Mouse (Mus musculus) limb, embryonic 10.5 days (tissue): Measurements from ENCODE around the gene 4933428G20Rik. TPM values are rescaled to one million over a fixed set of nuclear protein-coding genes. Genes with fewer than 3 reads are reported as not detected.

Experiments
- DNase-seq: peaks from one replicate; pipeline ENCODE4 v3.0.0-alpha.2; 2017; ENCODE audit warnings: low spot score
- H3K27ac ChIP-seq: fragments of 300-500 bp; sonication (generic); 2 replicates; pipeline ENCODE4 v1.5.1; 2016; ENCODE audit warnings: mild to moderate bottlenecking
- H3K27me3 ChIP-seq: fragments of 300-500 bp; sonication (generic); 2 replicates; pipeline ENCODE4 v1.6.1; 2016; ENCODE audit warnings: low read depth, mild to moderate bottlenecking; ENCODE audit not compliant: poor library complexity, severe bottlenecking
- H3K36me3 ChIP-seq: fragments of 300-500 bp; sonication (generic); 2 replicates; pipeline ENCODE4 v1.6.1; 2016; ENCODE audit warnings: mild to moderate bottlenecking, moderate library complexity
- H3K4me1 ChIP-seq: fragments of 300-500 bp; sonication (generic); 2 replicates; pipeline ENCODE4 v1.6.1; 2016
- H3K4me3 ChIP-seq: fragments of 300-500 bp; sonication (generic); 2 replicates; pipeline ENCODE4 v1.5.1; 2016; ENCODE audit warnings: mild to moderate bottlenecking, moderate library complexity
- H3K9me3 ChIP-seq: fragments of 300-500 bp; sonication (generic); replicated peaks from 2 replicates; pipeline ENCODE4 v1.6.1; 2016; ENCODE audit warnings: mild to moderate bottlenecking
- WGBS: fragments of 180-500 bp; shearing (Covaris S2); methylation state at CpG from one replicate; pipeline ENCODE4 v1.1.7; 2016; 5-methylcytosine and 5-hydroxymethylcytosine counted together
- polyA plus RNA-seq: library from polyadenylated mRNA; unstranded; fragments of >200 nt; fragmentation: Nextera tagmentation; extraction: Ambion mirVana; gene quantifications from 2 replicates; pipeline ENCODE4 v1.2.1, GENCODE M21; 2016

The 4933428G20Rik gene
- polyA plus RNA-seq, 1 experiment from 2014 or later = 0.54 TPM

DNA sequence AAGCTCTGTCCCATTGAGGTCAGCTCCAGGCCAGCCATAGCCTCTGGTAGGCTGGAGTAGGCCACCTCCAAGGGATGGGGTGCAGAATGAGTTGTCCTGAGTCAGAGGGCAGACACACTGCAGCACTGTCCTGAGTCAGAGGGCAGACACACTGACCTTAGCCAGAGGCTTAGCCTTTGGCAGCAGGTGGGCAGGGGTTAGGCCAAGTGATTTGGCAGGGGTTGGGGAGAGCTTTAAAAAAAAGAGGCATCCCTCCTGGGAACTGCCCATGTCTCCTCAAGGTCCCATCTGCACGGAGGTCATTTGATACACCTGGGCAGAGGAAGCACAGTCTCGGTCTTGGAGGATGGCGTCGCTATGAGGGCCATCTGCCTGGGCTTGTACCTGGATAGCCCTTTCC, 36.1 kb downstream of the 4933428G20Rik start:
- 85% methylated on average over 4 of the region's 4 CpGs for WGBS
- H3K9me3 ChIP-seq = no peaks in the 10 kb centered on the region
- no peak overlapping the region for H3K4me3 ChIP-seq
- H3K27me3 ChIP-seq = peaks cover 31% of the 10 kb centered on the region
- H3K36me3 ChIP-seq = peaks cover 90% of the 10 kb centered on the region
- H3K27ac ChIP-seq = no peak overlapping the region
- peaks cover 9% of the 10 kb centered on the region; the same call in 1 of the 2 replicates for H3K4me1 ChIP-seq
- no peak for DNase-seq

DNA sequence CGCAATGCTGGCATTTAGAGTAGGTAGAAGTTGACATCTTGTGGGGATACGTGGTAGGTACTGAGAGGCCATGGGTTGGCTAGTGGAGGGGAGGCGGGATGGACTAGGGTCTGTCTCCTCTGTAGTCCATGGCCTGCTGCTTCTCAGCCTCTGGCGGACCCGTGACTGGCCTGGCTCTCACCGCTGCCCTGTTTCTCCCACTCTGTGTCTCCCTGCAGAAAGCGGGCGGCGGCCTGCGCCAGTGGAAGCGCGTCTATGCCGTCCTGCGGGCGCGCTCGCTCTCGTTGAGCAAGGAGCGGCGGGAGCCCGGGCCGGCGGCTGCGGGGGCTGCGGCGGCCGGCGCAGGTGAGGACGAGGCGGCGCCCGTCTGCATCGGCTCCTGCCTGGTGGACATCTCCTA, 37.0 kb downstream of the 4933428G20Rik start:
- 39% methylated on average over 33 of the region's 33 CpGs for WGBS
- no peak for DNase-seq
- Histone ChIP-seq H3K36me3 (peaks cover 93% of the 10 kb centered on the region), H3K4me3 (no peak overlapping the region), H3K27ac (peak overlapping the region; percentile 6; the same call in 1 of the 2 replicates), H3K4me1 (peaks cover 9% of the 10 kb centered on the region; the same call in 1 of the 2 replicates), H3K9me3 (no peaks in the 10 kb centered on the region), H3K27me3 (peaks cover 31% of the 10 kb centered on the region)

DNA sequence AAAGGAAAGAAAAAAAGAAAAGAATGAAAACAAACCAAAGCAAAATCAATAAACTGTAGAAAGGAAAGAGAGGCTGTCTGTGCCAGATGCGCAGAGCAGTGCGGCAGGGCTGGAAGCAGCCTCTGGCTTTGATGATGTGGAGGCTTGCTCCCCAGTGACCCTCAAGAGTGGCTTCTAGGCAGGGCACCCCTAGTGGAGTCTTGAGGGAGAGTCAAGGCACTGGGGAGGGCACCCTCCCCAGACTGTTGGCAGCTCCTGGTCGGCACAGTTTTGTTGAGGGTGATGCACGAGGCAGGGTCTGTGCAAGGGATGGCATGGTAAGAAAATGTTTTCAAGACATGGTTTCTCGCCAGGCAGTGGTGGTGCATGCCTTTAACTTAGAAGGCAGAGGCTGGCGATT, 37.6 kb downstream of the 4933428G20Rik start:
- WGBS = 92% methylated on average over 6 of the region's 6 CpGs
- no peak for DNase-seq
- Histone ChIP-seq H3K4me1 (peaks cover 9% of the 10 kb centered on the region; the same call in 1 of the 2 replicates), H3K9me3 (no peaks in the 10 kb centered on the region), H3K36me3 (peaks cover 97% of the 10 kb centered on the region), H3K4me3 (no peak overlapping the region), H3K27ac (no peak overlapping the region), H3K27me3 (peaks cover 31% of the 10 kb centered on the region)

DNA sequence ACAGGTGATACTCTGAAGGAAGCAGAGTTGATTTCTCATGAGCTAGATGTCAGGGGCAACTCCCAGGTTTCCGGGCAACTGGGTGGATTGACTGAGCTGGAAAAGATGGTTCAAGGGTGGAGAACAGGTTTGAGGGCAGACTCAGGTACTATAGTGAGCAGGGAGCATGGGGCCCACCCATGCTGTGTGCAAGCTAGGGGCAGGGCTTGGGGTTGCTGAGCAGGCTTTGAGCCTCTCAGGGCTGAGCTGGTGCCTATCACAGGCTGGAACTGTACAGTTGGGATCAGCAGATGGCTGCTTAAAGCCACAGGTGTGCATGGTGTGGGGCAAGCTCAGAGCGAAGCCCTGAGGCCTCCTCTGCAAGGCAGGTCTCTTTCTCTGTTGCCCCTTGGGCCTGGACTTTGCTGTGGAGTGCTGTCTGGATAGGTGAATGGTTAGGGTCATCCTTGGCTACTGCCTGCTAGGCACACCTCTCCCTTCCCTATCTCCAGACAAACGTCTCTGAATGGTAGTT, 38.8 kb downstream of the 4933428G20Rik start:
- H3K4me3 ChIP-seq = no peak overlapping the region
- no peaks in the 10 kb centered on the region for H3K9me3 ChIP-seq
- H3K27me3 ChIP-seq = peaks cover 31% of the 10 kb centered on the region
- no peak for DNase-seq
- H3K4me1 ChIP-seq = peaks cover 6% of the 10 kb centered on the region; the same call in 1 of the 2 replicates
- no peak overlapping the region for H3K27ac ChIP-seq
- 96% methylated on average over 3 of the region's 3 CpGs for WGBS
- peaks cover 96% of the 10 kb centered on the region for H3K36me3 ChIP-seq

DNA sequence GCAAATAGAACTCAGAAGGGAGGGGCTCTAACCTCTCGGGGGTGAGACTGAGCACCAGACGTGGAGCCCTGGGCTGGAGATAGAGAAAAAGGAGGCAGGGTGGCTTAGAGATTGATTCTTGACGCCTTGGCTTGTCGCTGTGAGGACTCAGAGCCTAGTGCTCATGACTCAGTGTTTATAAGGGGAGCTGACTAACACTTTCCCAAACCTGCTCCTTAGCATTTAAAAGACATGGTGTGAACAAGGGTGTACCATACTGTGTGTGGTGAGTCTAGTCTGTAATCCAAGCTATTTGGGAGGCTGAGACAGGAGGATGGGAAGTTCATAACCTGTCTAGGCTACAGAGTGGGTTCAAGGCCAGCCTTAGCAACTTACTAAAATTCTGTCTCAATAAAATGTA, 43.0 kb downstream of the 4933428G20Rik start:
- DNase-seq = no peak
- Histone ChIP-seq H3K27me3 (peaks cover under 1% of the 10 kb centered on the region; the same call in 1 of the 2 replicates), H3K36me3 (peaks cover 95% of the 10 kb centered on the region), H3K4me1 (peaks cover 6% of the 10 kb centered on the region; the same call in 1 of the 2 replicates), H3K27ac (no peak overlapping the region), H3K4me3 (no peak overlapping the region), H3K9me3 (no peaks in the 10 kb centered on the region)
- WGBS = 78% methylated on average over 4 of the region's 4 CpGs

DNA sequence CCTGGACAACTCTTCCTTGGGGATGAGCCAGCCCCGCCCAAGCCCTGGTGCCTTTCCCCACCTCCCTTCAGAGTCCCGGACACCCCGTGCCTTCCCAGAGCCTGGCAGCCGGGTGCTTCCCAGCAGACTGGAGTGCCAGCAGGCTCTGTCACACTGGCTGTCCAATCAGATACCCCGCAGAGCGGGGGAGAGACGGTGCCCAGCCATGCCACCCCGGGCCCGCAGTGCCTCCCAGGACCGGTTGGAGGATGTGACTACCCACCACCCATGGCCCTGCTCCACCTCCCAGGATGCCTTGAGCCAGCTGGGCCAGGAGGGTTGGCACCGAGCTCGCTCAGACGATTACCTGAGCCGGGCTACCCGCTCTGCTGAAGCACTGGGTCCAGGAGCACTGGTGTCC, 48.5 kb downstream of the 4933428G20Rik start:
- Histone ChIP-seq H3K27me3 (no peaks in the 10 kb centered on the region), H3K4me3 (no peak overlapping the region), H3K27ac (peak overlapping the region; percentile 76)

DNA sequence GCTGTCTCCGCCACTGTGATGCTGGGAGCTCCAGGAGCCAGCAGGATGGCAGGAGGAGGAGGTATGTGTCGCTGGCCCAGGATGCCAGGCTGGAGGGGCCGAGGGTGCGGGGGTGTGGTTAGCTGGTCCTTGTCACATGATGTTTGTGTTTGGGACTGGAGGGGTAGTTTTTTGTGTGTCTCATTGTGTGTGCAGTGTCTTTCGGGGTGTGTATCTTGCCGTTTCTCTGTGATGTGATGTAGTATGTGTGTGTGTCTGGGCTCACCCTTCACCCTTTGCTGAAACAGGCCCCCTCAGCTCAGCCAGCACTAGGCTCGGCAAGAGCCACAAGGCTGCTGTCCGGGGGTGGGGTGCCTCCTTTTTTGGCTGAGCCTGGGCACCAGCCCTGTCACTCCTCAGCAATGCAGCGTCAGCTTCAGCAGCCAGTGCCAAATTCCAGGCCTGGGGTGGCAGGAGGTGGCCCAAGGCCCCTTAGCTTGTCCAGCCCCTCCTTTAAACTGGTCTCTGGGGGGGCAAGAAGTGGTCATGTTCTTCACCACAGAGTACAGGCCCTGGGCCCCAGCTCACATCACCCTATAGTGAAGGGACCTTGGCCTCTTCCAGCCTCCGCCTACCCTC, 49.7 kb downstream of the 4933428G20Rik start:
- H3K27me3 ChIP-seq = no peaks in the 10 kb centered on the region
- no peaks in the 10 kb centered on the region for H3K9me3 ChIP-seq
- no peak for DNase-seq
- 29% methylated on average over 10 of the region's 10 CpGs for WGBS
- H3K4me1 ChIP-seq = peaks cover 42% of the 10 kb centered on the region
- peak overlapping the region; percentile 51 for H3K4me3 ChIP-seq
- peaks cover 90% of the 10 kb centered on the region for H3K36me3 ChIP-seq
- peak overlapping the region; percentile 76 for H3K27ac ChIP-seq

More for the DNA sequence above, 48.5 kb downstream of the 4933428G20Rik start:
- 93% methylated on average over 15 of the region's 15 CpGs for WGBS
- Histone ChIP-seq H3K9me3 (no peaks in the 10 kb centered on the region), H3K4me1 (peaks cover 35% of the 10 kb centered on the region), H3K36me3 (peaks cover 90% of the 10 kb centered on the region)
- DNase-seq = no peak

DNA sequence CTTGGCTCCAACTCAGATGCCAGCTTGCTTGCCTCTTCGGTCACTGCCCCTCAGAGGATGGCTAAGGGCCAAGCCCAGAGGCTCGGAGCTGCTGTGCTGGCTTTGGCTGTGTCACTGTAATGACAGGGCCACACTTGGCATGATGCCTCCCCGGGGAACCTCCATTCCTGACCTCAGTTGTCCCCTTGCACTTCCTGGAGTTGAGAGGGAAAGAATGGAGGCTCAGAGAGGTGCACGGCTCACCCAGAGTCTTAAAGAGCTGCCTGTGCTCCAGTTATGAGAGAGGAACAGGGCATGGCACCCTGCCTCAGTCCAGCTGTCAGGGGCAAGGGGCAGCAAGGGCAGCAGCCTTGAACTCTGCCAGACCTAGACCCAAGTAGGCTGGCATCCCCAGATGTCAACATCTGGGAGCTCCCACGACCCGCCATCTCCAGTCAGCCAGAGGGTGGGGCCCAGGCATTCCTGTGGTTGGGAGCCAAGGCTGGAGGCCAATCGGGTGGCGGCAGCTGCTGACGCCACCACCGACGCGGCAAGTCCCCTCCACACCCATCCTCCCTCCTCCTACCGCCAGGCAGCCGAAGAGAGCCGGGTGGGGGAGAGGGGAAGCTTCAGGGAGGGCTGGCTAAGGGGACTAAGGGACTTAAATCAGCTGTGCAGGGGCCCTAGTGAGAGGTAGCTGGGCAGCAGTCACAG, 50.4 kb downstream of the 4933428G20Rik start:
- Histone ChIP-seq H3K4me1 (peaks cover 42% of the 10 kb centered on the region), H3K9me3 (no peaks in the 10 kb centered on the region), H3K36me3 (peaks cover 92% of the 10 kb centered on the region), H3K4me3 (peak overlapping the region; percentile 51), H3K27me3 (no peaks in the 10 kb centered on the region), H3K27ac (peak overlapping the region; percentile 76)
- DNase-seq = peak; percentile 81
- WGBS = 19% methylated on average over 15 of the region's 15 CpGs

DNA sequence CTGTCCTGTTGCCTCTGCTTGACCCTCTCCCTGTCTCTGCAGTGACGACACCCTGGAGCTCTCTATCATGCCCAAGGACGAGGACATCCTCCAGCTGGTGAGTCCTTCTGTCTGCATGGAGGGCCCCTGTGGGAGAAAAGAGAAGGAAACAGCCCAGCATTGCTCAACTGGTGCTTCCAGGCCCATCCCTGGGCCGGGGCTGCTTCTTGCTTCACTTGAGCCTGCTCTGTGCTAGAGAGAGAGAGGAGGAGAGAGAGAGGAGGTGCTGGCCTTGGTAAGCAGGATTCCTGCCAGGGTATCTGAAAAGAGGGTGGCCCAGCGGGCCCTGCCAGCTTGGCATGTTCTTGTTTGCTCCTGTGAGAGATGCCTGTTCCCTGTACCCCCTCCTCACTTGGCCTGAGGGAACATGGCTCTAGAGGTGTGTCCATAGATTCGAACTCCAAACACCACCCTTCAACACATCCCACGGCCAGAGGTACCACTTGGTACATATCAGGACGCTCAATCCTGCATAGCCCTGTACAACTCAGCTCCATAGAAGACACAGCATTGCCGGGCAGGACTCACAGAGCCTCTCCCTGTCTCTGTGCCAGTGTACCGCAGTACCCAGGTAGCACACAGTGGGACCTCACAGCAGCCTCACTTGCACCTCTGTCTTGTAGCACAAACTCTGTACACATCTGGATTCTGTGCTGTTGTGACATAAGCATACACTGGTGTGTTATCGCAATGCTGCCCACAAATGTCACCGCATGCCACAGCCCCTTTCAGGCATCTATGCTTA, 51.3 kb downstream of the 4933428G20Rik start:
- Histone ChIP-seq H3K4me1 (peaks cover 37% of the 10 kb centered on the region), H3K27ac (0 out of 2 replicates have a peak overlapping the region, but pooled peaks have one; percentile 21), H3K36me3 (peaks cover 91% of the 10 kb centered on the region), H3K4me3 (no peak overlapping the region), H3K27me3 (no peaks in the 10 kb centered on the region), H3K9me3 (no peaks in the 10 kb centered on the region)
- DNase-seq = no peak
- 90% methylated on average over 11 of the region's 11 CpGs for WGBS

DNA sequence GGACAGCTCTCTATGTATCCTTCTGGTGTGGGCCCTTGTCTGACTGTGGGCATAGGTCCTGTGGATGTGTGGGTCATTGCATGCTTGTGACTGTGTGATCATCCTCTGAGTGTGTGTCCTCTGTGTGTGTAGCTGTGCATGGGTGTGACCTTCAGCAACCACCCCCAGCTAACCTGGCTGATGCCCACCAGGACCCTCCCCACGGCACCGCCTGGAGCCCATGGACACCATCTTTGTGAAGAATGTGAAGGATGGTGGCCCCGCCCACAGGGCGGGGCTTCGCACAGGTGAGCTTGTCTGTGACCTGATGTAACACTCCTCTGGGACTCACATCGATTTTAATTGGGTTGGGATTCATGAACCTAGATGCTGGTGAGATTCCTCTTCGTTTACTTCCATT, 52.2 kb downstream of the 4933428G20Rik start:
- H3K9me3 ChIP-seq = no peaks in the 10 kb centered on the region
- peaks cover 40% of the 10 kb centered on the region for H3K4me1 ChIP-seq
- no peaks in the 10 kb centered on the region for H3K27me3 ChIP-seq
- no peak for DNase-seq
- no peak overlapping the region for H3K27ac ChIP-seq
- H3K36me3 ChIP-seq = peaks cover 82% of the 10 kb centered on the region
- 85% methylated on average over 7 of the region's 7 CpGs for WGBS
- H3K4me3 ChIP-seq = no peak overlapping the region

DNA sequence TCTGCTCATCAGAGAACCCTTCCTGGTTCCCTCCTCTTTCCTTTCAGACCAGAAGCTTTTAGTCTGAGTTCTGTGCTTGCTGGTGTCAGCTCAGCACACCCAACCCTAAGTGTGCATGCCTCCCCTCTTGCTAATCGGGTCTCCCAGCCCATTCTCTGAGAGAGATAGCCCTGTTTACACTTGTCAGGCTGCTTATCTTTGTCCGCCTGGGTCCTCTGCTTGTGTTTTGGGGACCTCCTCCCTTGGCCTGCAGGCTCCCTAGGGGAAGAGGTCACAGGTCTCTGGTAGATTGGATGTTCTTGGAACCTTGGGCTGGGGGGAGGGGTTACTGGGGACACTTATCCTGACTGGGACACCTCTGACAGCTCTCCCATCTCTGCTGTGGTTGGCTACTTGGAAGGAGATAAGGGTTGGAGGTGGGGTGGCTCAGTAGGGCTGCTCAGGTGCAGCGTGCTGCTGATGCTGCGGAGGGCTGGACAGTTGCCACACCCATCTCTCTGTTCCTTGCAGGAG, 54.1 kb downstream of the 4933428G20Rik start:
- no peaks in the 10 kb centered on the region for H3K9me3 ChIP-seq
- peaks cover 63% of the 10 kb centered on the region for H3K36me3 ChIP-seq
- H3K4me3 ChIP-seq = no peak overlapping the region
- H3K27me3 ChIP-seq = peaks cover 8% of the 10 kb centered on the region
- H3K27ac ChIP-seq = 0 out of 2 replicates have a peak overlapping the region, but pooled peaks have one; percentile 47
- peaks cover 47% of the 10 kb centered on the region for H3K4me1 ChIP-seq
- no peak for DNase-seq
- 70% methylated on average over 4 of the region's 4 CpGs for WGBS

DNA sequence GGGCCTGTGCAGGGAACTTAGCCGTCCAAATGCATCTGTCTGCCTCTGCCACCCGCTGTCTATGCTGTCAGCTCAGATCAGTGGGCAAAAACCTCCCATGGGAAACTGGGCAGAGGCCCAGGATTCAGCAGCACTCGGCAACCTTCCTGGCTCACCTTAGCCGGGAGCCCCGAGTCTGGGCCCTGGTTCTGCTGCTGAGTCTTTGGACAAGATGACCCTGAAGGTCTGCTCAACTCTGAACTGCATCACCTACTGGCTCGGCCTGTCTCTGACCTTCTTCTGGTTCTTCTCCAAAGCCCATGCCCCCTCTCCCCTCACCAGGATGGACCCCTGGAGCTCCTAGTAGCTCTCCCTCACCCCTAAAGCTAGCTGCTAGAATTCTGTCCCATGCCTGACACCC, 54.5 kb downstream of the 4933428G20Rik start:
- DNase-seq = no peak
- WGBS = 84% methylated on average over 6 of the region's 6 CpGs

More for the DNA sequence above, 54.5 kb downstream of the 4933428G20Rik start:
- Histone ChIP-seq H3K36me3 (peaks cover 59% of the 10 kb centered on the region), H3K27ac (peak overlapping the region; percentile 47; the same call in 1 of the 2 replicates), H3K4me1 (peaks cover 47% of the 10 kb centered on the region), H3K4me3 (no peak overlapping the region), H3K27me3 (peaks cover 13% of the 10 kb centered on the region), H3K9me3 (no peaks in the 10 kb centered on the region)
